Mouse (Mus musculus) left cerebral cortex, adult 9 months (tissue): Measurements from ENCODE around the gene Churc1.

ENCODE experiments used
- DNase-seq, 2 experiments: peaks; one replicate each; pipeline ENCODE4 v3.0.0; 2022; ENCODE audit warnings: low spot score in 2 of 2

Gene Churc1

DNA sequence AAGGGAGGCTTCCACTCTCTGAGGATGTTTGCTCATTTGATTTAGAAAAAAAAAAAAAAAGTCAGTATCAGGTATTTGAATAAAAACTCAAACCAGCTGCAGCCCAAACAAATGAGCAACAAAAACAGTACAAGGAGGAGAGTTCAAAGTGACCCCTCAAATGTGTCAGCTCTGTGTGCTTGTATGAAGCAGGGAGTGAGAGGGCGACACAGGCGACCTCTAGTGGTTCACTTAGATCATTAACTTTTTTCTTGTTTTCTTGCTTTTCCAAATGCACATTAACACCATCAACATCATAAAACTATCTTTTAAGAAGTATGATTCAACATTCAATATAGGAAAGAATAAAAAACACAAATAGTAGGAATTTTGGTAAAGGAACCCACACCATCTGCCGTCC lies 67.4 kb downstream of the Churc1 start:
- DNase-seq = no peak
